Mouse (Mus musculus): Measurements from ENCODE around the gene Masp2.
A peak's percentile ranks its signal among the peaks of the same experiment; 100 is the strongest.

Masp2 gene

GRCm38 (mm10) chr4:148639455-148639854, 37.1 kb downstream of the Masp2 start:
- DNase-seq, result no peak

GRCm38 (mm10) chr4:148641121-148641520, 38.8 kb downstream of the Masp2 start:
- DNase-seq, result no peak

DNA sequence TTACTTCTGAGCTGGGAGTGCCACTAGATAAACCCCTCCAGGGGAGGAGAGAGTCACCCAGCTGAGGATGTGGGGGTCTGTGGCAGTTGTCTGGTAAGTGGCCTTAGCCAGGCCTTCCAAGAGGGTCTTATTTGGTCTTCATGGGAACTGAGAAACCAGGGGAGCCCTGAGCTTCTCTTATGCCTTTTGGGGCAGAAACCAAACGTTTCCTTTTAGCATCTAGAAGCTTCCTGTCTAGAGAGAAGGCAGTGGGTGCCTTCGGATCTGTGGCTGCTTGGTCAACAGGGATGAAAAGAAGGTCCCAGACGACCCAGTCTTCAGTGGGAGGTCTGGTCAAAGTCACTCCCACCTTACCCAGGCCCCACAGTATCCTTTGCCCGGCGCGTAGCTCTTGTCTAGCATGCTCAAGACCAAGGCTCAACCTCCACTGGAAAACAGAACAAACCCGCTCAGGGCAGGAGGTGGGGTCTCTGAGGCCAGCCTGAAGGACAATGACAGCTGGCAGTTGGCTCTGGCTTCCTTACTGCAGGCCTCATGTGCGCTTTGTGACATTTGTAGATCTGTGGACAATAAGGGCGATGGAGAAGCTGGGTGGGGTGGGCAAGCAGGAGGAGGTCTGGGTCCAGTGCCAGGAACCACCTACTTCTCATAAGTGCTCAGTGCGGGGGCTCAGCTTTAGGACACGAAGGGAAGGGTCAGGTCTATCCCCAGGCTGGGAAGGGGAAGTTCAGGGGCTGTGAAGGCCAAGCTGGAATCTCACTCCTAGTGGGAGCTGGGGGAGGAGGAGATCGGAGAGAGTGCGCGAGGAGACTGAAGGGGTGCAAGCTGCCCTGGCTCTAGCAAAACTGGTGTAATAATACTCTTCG, 41.2 kb downstream of the Masp2 start, which contains the start of gene Gm572:
Gene Gm572, plus strand, starts transcription at position 27 of the 866 bp plus-strand sequence.
- peak in 1 of 2 experiments; percentile 17 for DNase-seq

DNA sequence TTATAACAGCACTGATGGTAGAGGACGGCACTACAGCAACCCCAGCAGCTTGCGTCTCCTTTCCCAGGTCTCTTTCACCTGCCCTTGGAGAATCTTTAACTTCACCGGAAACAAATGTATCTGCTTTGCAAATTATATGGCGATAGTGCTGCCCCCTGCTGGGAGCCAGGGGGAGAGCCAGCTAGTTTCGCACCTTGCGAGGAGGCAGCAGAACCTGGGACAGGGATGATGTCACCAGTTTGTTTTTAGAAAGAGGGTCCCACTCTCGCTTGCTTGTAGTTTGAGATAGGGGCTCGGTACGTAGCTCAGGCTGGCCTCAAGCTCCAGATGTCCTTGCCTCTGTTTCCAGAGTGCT, 41.8 kb downstream of the Masp2 start:
- peak; percentile 79 for DNase-seq

GRCm38 (mm10) chr4:148644926-148645325, 42.6 kb downstream of the Masp2 start:
- DNase-seq, result no peak

DNA sequence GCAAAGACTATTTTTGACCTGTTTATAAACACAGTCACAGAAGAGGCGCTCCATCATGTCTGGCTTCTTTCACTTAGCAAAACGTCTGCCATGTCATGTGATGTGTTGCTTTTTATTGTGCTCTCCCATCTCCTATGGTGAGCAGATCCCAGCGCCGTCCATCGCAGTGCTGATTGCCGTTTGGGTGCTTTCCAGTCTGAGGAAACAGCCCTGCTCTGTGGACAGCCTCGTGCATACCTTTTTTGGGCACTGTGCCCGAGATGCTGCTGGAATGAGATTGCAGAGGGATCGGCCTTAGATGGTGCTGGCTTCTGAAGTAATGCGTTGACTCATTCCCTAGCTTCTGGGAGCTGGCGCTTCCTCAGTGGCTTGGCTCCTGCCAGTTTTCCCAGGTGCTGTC, 44.3 kb downstream of the Masp2 start:
- no peak for DNase-seq

DNA sequence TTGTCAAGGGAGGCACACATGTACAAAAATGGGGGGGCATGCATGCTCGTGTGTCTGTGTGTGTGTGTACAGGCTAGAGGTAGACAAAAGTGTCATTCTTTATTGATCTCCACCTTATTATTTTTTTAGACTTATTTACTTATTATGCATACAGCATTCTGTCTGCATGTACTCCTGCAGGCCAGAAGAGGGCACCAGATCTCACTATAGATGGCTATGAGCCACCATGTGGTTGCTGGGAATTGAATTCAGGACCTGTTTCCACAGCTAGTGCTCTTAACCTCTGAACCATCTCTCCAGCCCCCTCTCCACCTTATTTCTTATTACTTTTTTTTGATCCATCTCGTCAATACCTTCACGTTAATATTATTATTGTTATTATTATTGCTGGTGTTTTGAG, 47.0 kb downstream of the Masp2 start:
- no peak for DNase-seq

- DNase-seq, result no peak
Measured at GRCm38 (mm10) chr4:148651045-148651444, 48.7 kb downstream of the Masp2 start.

DNA sequence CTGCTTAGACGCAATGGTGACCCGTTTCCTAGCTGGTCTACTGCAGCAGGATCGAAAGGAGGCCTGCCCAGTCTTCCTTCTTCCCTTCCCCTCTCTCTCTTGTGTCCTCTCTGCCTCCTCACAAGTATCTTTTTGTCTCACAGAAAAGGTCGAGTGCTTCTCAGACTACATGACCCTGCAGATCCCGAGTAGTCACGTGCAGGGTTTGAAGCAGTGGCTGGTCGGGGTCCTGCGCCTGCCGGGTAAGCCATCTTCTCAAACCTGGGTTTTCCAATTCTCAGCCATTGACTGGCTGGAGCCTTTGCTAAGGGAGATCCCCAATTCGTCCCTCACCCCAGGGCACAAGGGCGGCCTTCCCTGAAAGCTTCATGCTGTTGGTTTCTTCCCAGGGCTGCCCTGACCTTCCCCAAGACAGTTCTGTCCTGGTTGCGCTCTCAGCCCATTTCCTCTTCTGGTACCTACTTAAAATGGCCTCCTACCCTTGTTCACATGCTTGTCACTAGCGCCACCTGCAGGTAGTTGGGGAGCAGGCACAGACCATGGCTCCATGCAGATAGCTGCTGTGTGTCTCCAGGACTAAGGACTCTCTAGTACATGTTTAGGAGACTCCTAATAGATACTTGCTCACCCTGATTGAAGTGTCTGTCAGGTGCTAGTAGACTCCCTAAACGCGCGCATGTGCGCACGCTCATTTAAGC, 52.5 kb downstream of the Masp2 start:
- peak; percentile 55 to 64 for DNase-seq

- DNase-seq, result peak; percentile 58 to 62
Measured at GRCm38 (mm10) chr4:148656691-148657258, 54.4 kb downstream of the Masp2 start.

- DNase-seq, result peak; percentile 68 to 80
Measured at GRCm38 (mm10) chr4:148657776-148658175, 55.4 kb downstream of the Masp2 start.

DNA sequence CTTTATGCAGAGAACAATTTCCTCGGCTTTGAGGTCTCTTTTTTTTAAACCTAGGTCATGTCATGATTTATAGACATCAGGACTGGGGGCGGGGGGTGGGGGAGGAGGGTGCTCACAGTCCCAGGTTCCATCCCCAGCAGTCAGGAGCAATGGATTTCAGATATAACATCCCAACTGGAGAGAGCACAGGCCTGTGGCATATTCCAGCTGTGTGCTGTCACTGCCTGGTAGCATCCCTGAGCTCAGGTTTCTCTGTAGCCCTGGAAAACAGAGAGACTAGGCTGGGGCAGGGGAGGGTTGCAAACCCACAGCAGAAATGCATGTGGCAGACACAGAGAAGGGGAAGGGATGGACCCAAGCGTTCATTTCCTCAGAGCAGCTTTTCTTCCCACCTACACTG, 57.8 kb downstream of the Masp2 start:
- DNase-seq, result no peak

GRCm38 (mm10) chr4:148662168-148662965, 60.0 kb downstream of the Masp2 start:
- peak; percentile 70 to 77 for DNase-seq

- no peak for DNase-seq
Measured at GRCm38 (mm10) chr4:148663326-148663725, 61.0 kb downstream of the Masp2 start.

GRCm38 (mm10) chr4:148664021-148664420, 61.7 kb downstream of the Masp2 start:
- DNase-seq, result no peak
